Mouse (Mus musculus): ENCODE data around the gene Tle3. TPM values are rescaled to one million over a fixed set of nuclear protein-coding genes. Genes with fewer than 3 reads are reported as not detected.

Tle3 gene
- 10 to 100 TPM; 19.6 to 23.7 TPM for polyA plus RNA-seq (2017; shearing (Covaris generic))

DNA sequence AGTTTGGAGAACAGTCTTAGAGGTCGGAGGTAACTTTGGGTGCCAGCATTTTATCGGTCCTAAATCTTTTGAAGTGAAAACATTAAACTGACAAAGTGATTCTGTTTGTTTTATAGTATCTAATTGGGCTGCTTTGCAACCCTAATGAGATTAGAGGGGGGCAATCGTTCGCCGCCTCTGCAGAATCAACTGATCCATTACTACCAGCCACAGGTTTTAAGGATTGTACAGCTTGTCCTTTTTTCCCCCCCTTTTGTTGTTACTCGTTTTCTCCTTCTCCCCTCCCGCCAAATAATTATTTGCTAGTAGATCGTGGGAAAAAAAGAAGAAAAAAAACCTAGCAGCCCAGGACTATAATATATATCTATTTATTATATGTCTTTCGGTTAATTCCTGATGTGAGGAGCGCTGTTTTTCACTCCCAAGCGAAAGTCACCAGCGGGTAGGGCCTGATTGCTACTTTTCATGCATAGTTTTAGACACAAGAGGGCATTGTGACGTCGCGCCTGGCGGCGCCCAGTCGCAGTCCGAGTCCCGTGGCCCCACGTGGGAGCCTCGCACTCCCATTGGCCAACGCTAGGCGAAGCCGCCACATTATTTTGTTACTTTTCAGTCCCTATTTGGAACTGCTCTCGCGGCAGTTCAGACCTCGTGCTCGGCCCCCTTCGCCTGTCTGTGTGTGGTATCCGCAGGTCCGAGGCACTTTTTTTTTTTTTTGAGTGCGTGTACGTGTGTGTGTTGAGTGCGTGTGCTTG is at the start of gene Tle3:
Gene Tle3, plus strand, starts transcription at position 612 of the 755 bp plus-strand sequence.
- peak; percentile 71 for ATAC-seq

GRCm38 (mm10) chr9:61323221-61323620 is 48.9 kb upstream of the Tle3 start:
- ATAC-seq, result no peak

- ATAC-seq, result no peak
Observed at GRCm38 (mm10) chr9:61323879-61324278, 48.3 kb upstream of the Tle3 start.

DNA sequence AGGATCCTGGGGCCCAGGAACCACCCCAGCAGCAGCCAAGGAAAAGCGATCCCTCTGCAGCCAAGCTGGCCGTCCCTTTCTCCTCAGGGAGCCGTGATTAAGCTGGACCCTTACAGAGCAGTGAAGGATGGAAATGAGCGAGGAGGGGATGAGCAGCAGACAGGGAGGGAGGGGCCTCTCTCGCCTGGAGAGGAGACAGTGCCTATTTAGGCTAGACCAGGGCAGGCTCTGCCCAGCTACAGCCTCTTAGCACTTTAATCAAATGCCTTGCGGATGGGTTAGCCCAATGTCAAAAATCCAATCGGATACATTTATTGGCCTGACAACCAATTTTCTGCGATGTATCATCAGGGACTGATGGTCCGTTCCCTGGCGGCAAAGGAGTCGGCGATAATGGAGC is 47.8 kb upstream of the Tle3 start:
- ATAC-seq, result no peak

DNA sequence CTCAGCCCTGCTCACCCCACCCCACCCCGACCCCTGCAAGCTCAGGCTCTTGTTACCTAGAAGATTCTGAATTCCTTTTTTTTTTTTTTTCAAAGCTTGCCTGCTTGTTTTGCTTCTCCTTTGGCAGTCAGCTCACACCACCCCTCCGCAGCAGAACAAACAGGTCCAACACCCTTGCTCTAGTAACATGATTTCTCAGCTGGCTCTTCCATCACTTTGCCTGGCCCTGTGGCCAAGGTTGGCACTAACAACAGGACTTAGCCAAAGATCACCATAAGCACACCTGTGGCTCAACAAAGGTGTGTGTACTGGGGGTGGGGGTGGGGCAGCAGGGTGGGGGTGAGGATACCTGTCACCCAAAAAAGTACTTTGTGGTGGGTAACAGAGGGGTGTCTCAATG is 47.2 kb upstream of the Tle3 start:
- ATAC-seq, result no peak

DNA sequence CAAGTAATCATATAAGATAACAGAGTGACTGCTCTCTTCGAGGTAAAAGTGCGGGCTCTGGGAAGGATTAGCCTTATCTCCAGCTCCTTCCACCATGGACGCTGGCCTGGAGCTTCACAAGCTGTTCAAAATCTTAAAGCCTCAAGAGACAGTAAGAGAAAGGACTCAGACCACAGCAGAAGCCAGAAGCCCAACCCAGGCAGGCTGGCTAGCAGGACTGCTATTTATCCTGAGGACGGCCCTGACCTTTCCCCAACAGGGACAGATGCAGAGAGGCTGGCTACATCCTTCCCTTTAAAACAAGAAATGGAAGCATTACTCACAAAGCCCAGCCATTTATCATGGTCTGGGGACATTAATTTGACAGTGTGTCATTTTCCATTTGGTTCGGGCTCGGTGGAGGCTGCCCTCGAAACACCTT is 46.2 kb upstream of the Tle3 start:
- ATAC-seq, result no peak

DNA sequence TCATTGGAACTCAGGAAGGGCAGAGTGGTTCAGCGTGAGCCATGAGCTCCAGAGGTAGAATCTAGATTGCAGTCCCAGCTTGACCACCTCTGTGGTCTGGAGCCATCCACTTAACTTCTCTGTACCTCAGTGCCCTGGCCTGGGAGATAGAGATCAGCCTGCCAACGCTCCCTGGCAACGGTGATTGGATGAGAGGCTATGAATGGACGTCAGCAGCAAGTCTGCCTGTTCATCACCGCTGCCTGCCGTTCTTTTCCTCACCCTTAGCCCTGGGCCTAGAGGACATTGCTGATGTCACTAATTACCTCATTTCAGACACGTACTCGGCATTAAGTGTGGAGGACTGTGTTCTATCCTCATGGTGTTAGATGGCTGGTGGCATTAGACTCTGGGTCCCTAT is 45.2 kb upstream of the Tle3 start:
- ATAC-seq, result no peak

DNA sequence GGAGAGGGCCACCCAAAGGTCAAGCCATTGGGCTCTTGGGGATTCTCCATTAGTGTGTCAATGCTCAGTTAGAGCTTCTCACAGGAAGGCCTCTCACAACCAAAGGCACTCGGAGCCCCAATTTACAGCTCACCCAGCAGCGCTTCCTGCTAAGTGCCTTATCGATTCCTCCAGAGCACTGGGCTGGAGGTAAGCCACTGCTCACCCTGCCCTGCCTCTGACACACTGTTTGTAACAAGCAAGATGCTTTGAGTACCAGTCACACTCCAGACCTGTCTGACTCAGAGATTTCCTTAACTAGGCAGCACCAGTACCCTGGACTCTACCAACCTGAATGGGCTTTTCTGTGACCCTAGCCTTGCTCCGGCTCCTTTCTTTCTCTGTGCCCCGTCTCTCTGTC is 44.0 kb upstream of the Tle3 start:
- ATAC-seq, result no peak

- no peak for ATAC-seq
Observed at GRCm38 (mm10) chr9:61330747-61331146, 41.4 kb upstream of the Tle3 start.

DNA sequence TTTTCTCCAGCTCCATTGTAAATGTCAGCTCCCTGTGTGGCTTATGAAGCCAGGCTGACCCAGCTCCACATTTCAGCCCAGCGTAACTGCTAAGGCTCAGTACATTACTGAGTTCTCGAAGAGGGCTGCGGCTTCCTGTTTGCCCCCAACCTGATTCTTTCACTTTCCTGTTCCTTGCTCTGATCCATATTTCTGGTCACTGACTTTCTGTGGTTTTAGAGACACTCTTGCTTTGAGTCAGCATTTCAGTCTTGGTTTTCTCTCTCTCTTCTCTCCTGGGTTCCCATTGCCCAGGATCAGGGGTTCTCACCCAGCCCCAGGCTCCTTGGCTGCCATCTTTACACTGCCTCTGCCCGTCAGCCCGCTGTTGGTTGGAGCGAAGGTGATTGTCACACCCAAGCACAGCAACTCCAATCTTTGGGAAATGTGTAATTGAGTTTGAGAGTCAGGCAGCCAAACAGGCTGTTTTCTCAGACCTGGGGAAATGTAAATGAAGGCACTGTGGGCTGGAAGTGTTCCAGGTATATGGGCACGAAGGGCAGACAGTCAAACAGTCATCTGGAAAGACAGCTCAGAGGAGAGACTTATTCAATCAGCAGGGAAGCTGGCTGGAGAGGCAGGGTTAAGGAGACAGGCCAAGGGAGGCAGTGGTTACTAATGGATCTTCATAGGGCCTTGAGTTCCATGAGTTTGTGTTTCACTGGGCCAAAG is 39.8 kb upstream of the Tle3 start:
- peak; percentile 57 for ATAC-seq

DNA sequence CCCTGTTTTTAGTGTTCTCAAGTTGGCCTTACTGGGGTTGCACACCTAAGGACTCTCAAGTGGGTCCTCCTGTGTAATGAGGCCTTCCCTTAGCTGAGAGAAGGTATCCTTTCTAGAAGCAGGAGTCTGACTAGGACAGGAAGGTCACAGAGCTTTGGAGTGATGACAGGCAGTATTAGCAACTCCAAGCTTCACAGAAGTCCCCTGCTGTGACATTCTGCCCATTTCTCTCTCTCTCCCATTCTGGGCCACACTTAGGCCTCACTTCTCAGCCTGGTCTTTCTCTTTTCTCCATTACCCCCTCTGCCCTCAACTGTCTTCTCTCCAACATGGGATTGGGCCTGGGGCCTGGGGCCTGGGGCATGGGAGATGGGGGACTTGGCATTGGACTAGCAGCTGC is 36.0 kb upstream of the Tle3 start:
- ATAC-seq, result no peak

- no peak for ATAC-seq
Observed at GRCm38 (mm10) chr9:61336591-61337587, 35.3 kb upstream of the Tle3 start.

DNA sequence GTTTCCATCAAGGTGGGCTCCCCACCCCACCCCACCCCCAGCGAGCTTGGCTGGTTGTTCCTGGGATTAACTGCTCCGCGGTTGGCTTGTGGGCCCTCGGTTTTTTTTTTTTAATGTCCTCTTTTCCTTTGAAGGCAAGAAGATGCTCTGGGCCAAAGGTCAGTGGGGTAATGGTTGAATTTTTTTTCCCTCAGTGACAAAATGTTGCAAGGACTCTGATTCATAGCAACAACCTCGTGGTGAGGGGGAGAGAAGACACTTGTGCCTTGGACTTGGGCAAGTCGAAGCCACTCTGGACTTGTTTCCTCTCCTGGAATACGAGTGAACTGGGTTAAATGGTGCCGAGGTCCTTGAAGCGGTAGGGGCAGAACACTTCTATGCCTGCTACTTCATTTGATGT is 34.5 kb upstream of the Tle3 start:
- ATAC-seq, result no peak

- ATAC-seq, result no peak
Observed at GRCm38 (mm10) chr9:61339311-61339710, 32.9 kb upstream of the Tle3 start.

- no peak for ATAC-seq
Observed at GRCm38 (mm10) chr9:61340333-61340732, 31.8 kb upstream of the Tle3 start.

GRCm38 (mm10) chr9:61342297-61342696 is 29.9 kb upstream of the Tle3 start:
- no peak for ATAC-seq

- ATAC-seq, result no peak
Observed at GRCm38 (mm10) chr9:61344684-61345083, 27.5 kb upstream of the Tle3 start.

GRCm38 (mm10) chr9:61347011-61347410 is 25.2 kb upstream of the Tle3 start:
- ATAC-seq, result no peak

DNA sequence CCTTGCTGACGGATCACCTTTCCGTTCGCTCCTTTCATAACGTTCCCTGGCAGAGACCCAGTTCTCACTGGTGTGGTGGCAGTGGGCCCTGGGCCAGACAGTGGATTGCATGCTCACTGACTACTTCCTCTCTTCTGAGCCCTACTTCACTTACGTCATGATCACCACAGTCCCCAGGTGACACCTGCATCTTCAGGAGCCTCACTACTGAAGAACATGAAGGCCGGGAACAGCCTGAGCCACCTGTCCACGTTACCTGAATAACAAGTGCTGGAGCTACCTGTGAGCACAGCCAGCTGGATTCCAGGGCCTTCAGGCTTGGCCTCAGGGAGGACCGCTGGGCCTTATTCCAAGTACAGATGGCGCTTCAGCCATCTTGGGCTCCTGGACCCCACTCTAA is 24.1 kb upstream of the Tle3 start:
- ATAC-seq, result no peak

DNA sequence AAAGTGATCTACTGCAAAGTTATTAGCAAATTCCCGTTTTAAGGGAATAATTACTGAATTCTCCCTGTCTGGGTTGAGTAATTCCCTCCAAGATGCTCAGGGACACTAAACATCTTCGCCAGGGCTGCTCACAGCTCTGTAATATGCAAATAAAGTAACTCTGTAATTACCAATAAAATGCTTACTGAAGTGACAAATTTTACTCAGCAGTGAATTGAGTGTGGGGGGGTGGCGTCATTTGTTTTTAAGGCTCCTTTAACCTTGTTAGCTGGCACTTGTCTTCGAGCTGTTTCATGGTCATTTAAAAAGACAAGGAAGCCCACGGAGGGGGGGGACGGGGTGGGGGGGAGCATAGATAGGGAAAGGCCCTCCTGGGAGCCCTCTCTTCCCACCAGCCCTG is 23.6 kb upstream of the Tle3 start:
- ATAC-seq, result no peak

- no peak for ATAC-seq
Observed at GRCm38 (mm10) chr9:61349697-61350096, 22.5 kb upstream of the Tle3 start.

GRCm38 (mm10) chr9:61351164-61351563 is 21.0 kb upstream of the Tle3 start:
- no peak for ATAC-seq

- no peak for ATAC-seq
Observed at GRCm38 (mm10) chr9:61358933-61359332, 13.2 kb upstream of the Tle3 start.
